Mouse (Mus musculus): ENCODE results near the gene Bud23. TPM values are rescaled to one million over a fixed set of nuclear protein-coding genes. Genes with fewer than 3 reads are reported as not detected.

The Bud23 gene
- polyA plus RNA-seq, 1 experiment from 2014 or later, result 179 TPM

GRCm38 (mm10) chr5:135010841-135011743, 53.7 kb downstream of the Bud23 start:
- 0 out of 2 replicates have a peak overlapping the region, but pooled peaks have one; percentile 33 for H3K27ac ChIP-seq (replicated peaks)
- peak overlapping the region; percentile 70; the same call in 1 of the 2 replicates for H3K4me3 ChIP-seq
- 76% methylated on average over 25 of the region's 25 CpGs for WGBS
- peaks cover 30% of the 10 kb centered on the region for H3K27me3 ChIP-seq (ENCODE audit: low read depth, poor library complexity, severe bottlenecking)
- H3K4me1 ChIP-seq, result peaks cover 54% of the 10 kb centered on the region
- H3K36me3 ChIP-seq, result 0 out of 2 replicates have a peak, but pooled peaks cover 4% of the 10 kb centered on the region
- no peaks in the 10 kb centered on the region for H3K9me3 ChIP-seq (replicated peaks)
- no peak for DNase-seq (ENCODE audit: low spot score)

DNA sequence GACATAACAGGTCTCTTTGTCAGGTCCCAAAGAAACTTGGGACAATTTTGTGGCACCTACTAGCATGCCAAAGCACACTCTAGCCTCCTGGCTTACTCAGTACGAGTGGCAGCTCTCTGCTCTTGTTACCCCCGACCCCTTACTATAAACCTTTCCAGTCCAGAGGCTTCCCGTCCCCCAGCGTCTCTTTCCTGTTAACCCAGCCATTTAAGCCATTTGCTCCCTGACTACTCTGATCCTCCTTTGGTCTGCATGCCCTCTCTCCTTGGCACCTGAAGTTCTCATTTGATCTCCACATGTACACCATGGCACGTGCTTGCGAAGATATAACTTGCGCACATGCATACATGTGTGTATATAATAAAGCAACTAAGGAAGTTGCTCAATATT, 54.4 kb downstream of the Bud23 start:
- WGBS, result 63% methylated on average over 7 of the region's 7 CpGs
- H3K9me3 ChIP-seq (replicated peaks), result no peaks in the 10 kb centered on the region
- DNase-seq (ENCODE audit: low spot score), result no peak

GRCm38 (mm10) chr5:135009590-135010319, 55.0 kb downstream of the Bud23 start:
- Histone ChIP-seq H3K9me3 (replicated peaks) (no peaks in the 10 kb centered on the region), H3K36me3 (0 out of 2 replicates have a peak, but pooled peaks cover 4% of the 10 kb centered on the region)

More for the DNA sequence above, 54.4 kb downstream of the Bud23 start:
- 0 out of 2 replicates have a peak, but pooled peaks cover 4% of the 10 kb centered on the region for H3K36me3 ChIP-seq
- H3K4me3 ChIP-seq, result peak overlapping the region; percentile 70
- peaks cover 30% of the 10 kb centered on the region for H3K27me3 ChIP-seq (ENCODE audit: low read depth, poor library complexity, severe bottlenecking)
- H3K27ac ChIP-seq (replicated peaks), result peak overlapping the region; percentile 90
- H3K4me1 ChIP-seq, result peaks cover 49% of the 10 kb centered on the region

GRCm38 (mm10) chr5:135008671-135009589, 55.8 kb downstream of the Bud23 start, which contains the start of gene Abhd11:
TSS of gene Abhd11 (plus strand) at chr5:135009152.
- Histone ChIP-seq H3K27me3 (ENCODE audit: low read depth, poor library complexity, severe bottlenecking) (peaks cover 30% of the 10 kb centered on the region), H3K4me1 (peaks cover 48% of the 10 kb centered on the region), H3K36me3 (0 out of 2 replicates have a peak, but pooled peaks cover 4% of the 10 kb centered on the region), H3K9me3 (replicated peaks) (no peaks in the 10 kb centered on the region), H3K27ac (replicated peaks) (peak within 1 kb of the TSS; percentile 90), H3K4me3 (peak within 1 kb of the TSS; percentile 70)
- under 1% methylated on average over 52 of the region's 52 CpGs for WGBS
- peak; percentile 99 for DNase-seq (ENCODE audit: low spot score)

More at GRCm38 (mm10) chr5:135009590-135010319, 55.0 kb downstream of the Bud23 start:
- WGBS, result under 1% methylated on average over 37 of the region's 37 CpGs
- H3K27me3 ChIP-seq (ENCODE audit: low read depth, poor library complexity, severe bottlenecking), result peaks cover 30% of the 10 kb centered on the region
- H3K4me3 ChIP-seq, result peak overlapping the region; percentile 70
- peak; percentile 90 for DNase-seq (ENCODE audit: low spot score)
- H3K27ac ChIP-seq (replicated peaks), result peak overlapping the region; percentile 90
- H3K4me1 ChIP-seq, result peaks cover 48% of the 10 kb centered on the region

- peaks cover 30% of the 10 kb centered on the region for H3K27me3 ChIP-seq (ENCODE audit: low read depth, poor library complexity, severe bottlenecking)
- 31% methylated on average over 16 of the region's 16 CpGs for WGBS
- H3K27ac ChIP-seq (replicated peaks), result peak overlapping the region; percentile 90
- peak overlapping the region; percentile 70 for H3K4me3 ChIP-seq
- H3K36me3 ChIP-seq, result 0 out of 2 replicates have a peak, but pooled peaks cover 4% of the 10 kb centered on the region
- no peaks in the 10 kb centered on the region for H3K9me3 ChIP-seq (replicated peaks)
- peaks cover 46% of the 10 kb centered on the region for H3K4me1 ChIP-seq
- no peak for DNase-seq (ENCODE audit: low spot score)
Observed at GRCm38 (mm10) chr5:135007802-135008571, 56.8 kb downstream of the Bud23 start.

Other genes starting within 250 kb of the Bud23 start
- gene Tmem270, start 158.2 kb downstream of the Bud23 start, polyA plus RNA-seq (2016; fragmentation: Nextera tagmentation; extraction: Ambion mirVana), result not detected in 2 replicates
- gene Cldn13, start 149.4 kb downstream of the Bud23 start, polyA plus RNA-seq (2016; fragmentation: Nextera tagmentation; extraction: Ambion mirVana), result 3.2 and 3.8 TPM in 2 replicates
- 9.6 and 12.8 TPM in 2 replicates for gene Mettl27, start 132.6 kb downstream of the Bud23 start, polyA plus RNA-seq (2016; fragmentation: Nextera tagmentation; extraction: Ambion mirVana)
- 3.2 and 3.4 TPM in 2 replicates for gene Cldn4, start 118.0 kb downstream of the Bud23 start, polyA plus RNA-seq (2016; fragmentation: Nextera tagmentation; extraction: Ambion mirVana)
- gene Cldn3, start 78.7 kb downstream of the Bud23 start, polyA plus RNA-seq (2016; fragmentation: Nextera tagmentation; extraction: Ambion mirVana), result 2.0 and 2.9 TPM in 2 replicates
- 39.4 and 39.8 TPM in 2 replicates for gene Abhd11, start 55.8 kb downstream of the Bud23 start, polyA plus RNA-seq (2016; fragmentation: Nextera tagmentation; extraction: Ambion mirVana)
- 13.3 and 17.5 TPM in 2 replicates for gene Stx1a, start 41.5 kb downstream of the Bud23 start, polyA plus RNA-seq (2016; fragmentation: Nextera tagmentation; extraction: Ambion mirVana)
- gene Dnajc30, start 757 bp downstream of the Bud23 start, polyA plus RNA-seq (2016; fragmentation: Nextera tagmentation; extraction: Ambion mirVana), result 27.2 and 28.3 TPM in 2 replicates
- 7.2 and 11.2 TPM in 2 replicates for gene Vps37d, start 13.3 kb upstream of the Bud23 start, polyA plus RNA-seq (2016; fragmentation: Nextera tagmentation; extraction: Ambion mirVana)
- gene Mlxipl, start 24.9 kb upstream of the Bud23 start, polyA plus RNA-seq (2016; fragmentation: Nextera tagmentation; extraction: Ambion mirVana), result 2.0 TPM in 2 replicates
- gene Tbl2, start 84.7 kb upstream of the Bud23 start, polyA plus RNA-seq (2016; fragmentation: Nextera tagmentation; extraction: Ambion mirVana), result 23.6 and 25.8 TPM in 2 replicates
- 49.4 and 49.5 TPM in 2 replicates for gene Bcl7b, start 103.3 kb upstream of the Bud23 start, polyA plus RNA-seq (2016; fragmentation: Nextera tagmentation; extraction: Ambion mirVana)
- gene Baz1b, start 122.3 kb upstream of the Bud23 start, polyA plus RNA-seq (2016; fragmentation: Nextera tagmentation; extraction: Ambion mirVana), result 49.3 and 51.5 TPM in 2 replicates
- gene Fzd9, start 186.3 kb upstream of the Bud23 start, polyA plus RNA-seq (2016; fragmentation: Nextera tagmentation; extraction: Ambion mirVana), result 15.5 and 16.0 TPM in 2 replicates

All from midbrain, embryonic 10.5 days (tissue).